ENCODE assay signal across 16 mouse cellular contexts in the genomic region with DNA sequence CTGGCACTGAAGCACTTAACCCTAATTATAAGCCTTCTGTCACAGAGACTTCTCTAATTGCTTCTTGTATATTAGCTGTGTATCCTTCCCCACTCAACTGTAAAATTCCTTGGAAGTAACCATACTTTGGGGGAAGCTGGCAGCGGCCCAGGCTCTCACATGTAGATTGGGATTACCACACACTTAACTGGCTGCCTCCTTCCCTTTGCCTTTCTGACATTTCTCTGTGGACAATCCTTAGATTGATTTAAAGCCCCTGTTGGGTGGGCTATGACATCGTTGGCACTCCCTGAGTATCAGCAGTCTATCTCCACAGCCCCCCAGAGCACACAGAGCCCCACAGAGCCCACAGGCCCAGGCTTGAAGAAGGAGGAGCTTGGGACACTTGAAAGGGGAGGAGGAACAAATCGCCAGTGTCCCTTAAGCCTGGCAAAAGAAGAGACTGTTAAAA. TPM values are rescaled to one million over a fixed set of nuclear protein-coding genes. Genes with fewer than 3 reads are reported as not detected.
A peak's percentile ranks its signal among the peaks of the same experiment; 100 is the strongest.
DNase-seq lines count a peak whose midpoint lies in the region; ATAC-seq and TF ChIP-seq lines count a peak whose summit lies in the region.
"Had no signal": no experiment of that assay in that cellular context is flagged by ENCODE, and none has a peak within 500 bp of the region (broad histone marks: within the 10 kb centered on the region; RNA-seq: fewer than 3 reads in every experiment).

No protein-coding gene starts in this region.

- DNase-seq in cerebellum, adult 9-10 months = peak; percentile 31
- no peak for DNase-seq in cerebellum, adult 11 months
- no peak for DNase-seq in heart, postnatal 36 days
- peak; percentile 78 for DNase-seq in left cerebral cortex, postnatal 4 days
- DNase-seq in left cerebral cortex, adult 9 months (ENCODE audit: low spot score in 2 of 2) = no peak
- DNase-seq in kidney, postnatal 25 days = peak; percentile 41 to 56
- no peak for DNase-seq in liver, postnatal 0 days
- DNase-seq: embryo, embryonic 11 days; gastrocnemius, postnatal 36 days; midbrain, embryonic 14.5 days had no signal

- ATAC-seq in heart, embryonic 13.5 days (ENCODE audit: extremely low read depth, insufficient number of reproducible peaks, low FRiP score, low TSS enrichment) = no peak
- no peak for ATAC-seq in liver, postnatal 0 days
- ATAC-seq: activated CD4-positive, CD25-positive, alpha-beta regulatory T cell, adult 4 months had no signal

- 61% methylated on average over 3 of the region's 3 CpGs for WGBS in heart, embryonic 13.5 days
- WGBS in liver, postnatal 0 days (ENCODE audit: insufficient replicate concordance) = 65% methylated on average over 3 of the region's 3 CpGs

- H3K27me3 ChIP-seq in heart, embryonic 13.5 days (replicated peaks) = no peaks in the 10 kb centered on the region
- H3K27me3 ChIP-seq in liver, postnatal 0 days (ENCODE audit: insufficient read depth, low read length) = no peaks in the 10 kb centered on the region
- H3K27me3 ChIP-seq: CH12.LX; heart, embryonic 15.5 days had no signal

- 0 out of 2 replicates have a peak overlapping the region, but pooled peaks have one; percentile 28 for H3K9ac ChIP-seq in heart, embryonic 13.5 days
- H3K9ac ChIP-seq in liver, postnatal 0 days (replicated peaks) = no peak overlapping the region
- H3K9ac ChIP-seq: heart, embryonic 15.5 days had no signal

- H3K9me3 ChIP-seq in heart, embryonic 13.5 days = no peaks in the 10 kb centered on the region
- H3K9me3 ChIP-seq in liver, postnatal 0 days (ENCODE audit: low read length) = no peaks in the 10 kb centered on the region
- H3K9me3 ChIP-seq: heart, embryonic 15.5 days had no signal

- no peak overlapping the region for H3K4me2 ChIP-seq in heart, embryonic 13.5 days
- H3K4me2 ChIP-seq in liver, postnatal 0 days (ENCODE audit: low read depth, low read length) = no peak overlapping the region
- H3K4me2 ChIP-seq: heart, embryonic 15.5 days had no signal

- no peaks in the 10 kb centered on the region for H3K36me3 ChIP-seq in heart, embryonic 13.5 days
- no peaks in the 10 kb centered on the region for H3K36me3 ChIP-seq in liver, postnatal 0 days (replicated peaks; ENCODE audit: insufficient read depth, low read length)
- H3K36me3 ChIP-seq: heart, embryonic 15.5 days had no signal

- peaks cover 83% of the 10 kb centered on the region for H3K4me1 ChIP-seq in heart, embryonic 13.5 days
- peaks cover 21% of the 10 kb centered on the region for H3K4me1 ChIP-seq in liver, postnatal 0 days (ENCODE audit: insufficient read depth)

- intact Hi-C loops in heart, postnatal 36 days (cut with DNase I) = no loop called here
- intact Hi-C loops in left cerebral cortex, postnatal 4 days (cut with DNase I) = loop anchor here (10.0 kb wide), 1 partner anchor 267 kb away; no protein-coding TSS in a partner anchor

- no peak overlapping the region for H3K27ac ChIP-seq in heart, embryonic 13.5 days (replicated peaks)
- no peak overlapping the region for H3K27ac ChIP-seq in liver, postnatal 0 days (ENCODE audit: low read depth)
- H3K27ac ChIP-seq: heart, embryonic 15.5 days; layer of hippocampus, adult 2 months; left cerebral cortex, adult 2 months had no signal

- no peak overlapping the region for H3K4me3 ChIP-seq in heart, embryonic 13.5 days
- no peak overlapping the region for H3K4me3 ChIP-seq in liver, postnatal 0 days (ENCODE audit: low read depth, low read length)
- H3K4me3 ChIP-seq: heart, embryonic 15.5 days; layer of hippocampus, adult 2 months; left cerebral cortex, adult 2 months had no signal

- TF ChIP-seq CTCF in liver, postnatal 0 days (IDR thresholded peaks at IDR 0.05; ENCODE audit: low read depth) = no peak

- TF ChIP-seq EP300 in liver, postnatal 0 days (IDR thresholded peaks at IDR 0.05; ENCODE audit: low read depth) = no peak

RNA-seq across cellular contexts. Expression of gene Sgms1, which starts 8.0 kb away (rescaled TPM):
- 33.3 and 39.8 TPM in 2 replicates for polyA plus RNA-seq in heart, embryonic 13.5 days (2015; fragmentation: Nextera tagmentation; extraction: Ambion mirVana)
- 10 to 100 TPM; 60.2 to 76.0 TPM for total RNA-seq in heart, postnatal 36 days (2021)
- total RNA-seq in left cerebral cortex, postnatal 4 days (2021) = 10 to 100 TPM; 23.4 to 27.2 TPM
- 16.0 and 17.4 TPM in 2 replicates for polyA plus RNA-seq in liver, postnatal 0 days (2015; fragmentation: Nextera tagmentation; extraction: Ambion mirVana)

Comparison
In these comparisons a context has a peak if more than half of its experiments do, and no peak if none do; other contexts are left out.
1. DNase-seq: peak in cerebellum, adult 9-10 months (single experiment), left cerebral cortex, postnatal 4 days (single experiment) and kidney, postnatal 25 days (2 of 2); none in cerebellum, adult 11 months (single experiment), heart, postnatal 36 days (0 of 2), left cerebral cortex, adult 9 months (0 of 2) and liver, postnatal 0 days (single experiment).